Mouse (Mus musculus) midbrain, embryonic 11.5 days (tissue): ENCODE data around the gene Zfand3. TPM values are rescaled to one million over a fixed set of nuclear protein-coding genes. Genes with fewer than 3 reads are reported as not detected.

Source experiments
- ATAC-seq: fragments of 200-750 bp; cut with Nextera tagmentation; 2 replicates; pipeline ENCODE4 v1.8.0; 2017; ENCODE audit warnings: moderate TSS enrichment, moderate library complexity; ENCODE audit not compliant: low FRiP score
- DNase-seq: peaks from one replicate; pipeline ENCODE4 v3.0.0; 2015; ENCODE audit warnings: low spot score; ENCODE audit errors: missing footprints
- H3K27ac ChIP-seq: fragments of 300-500 bp; sonication (generic); 2 replicates; pipeline ENCODE4 v1.5.1; 2014; ENCODE audit warnings: low read depth, low read length
- H3K27me3 ChIP-seq: fragments of 300-500 bp; sonication (generic); 2 replicates; pipeline ENCODE4 v1.6.1; 2014; ENCODE audit warnings: mild to moderate bottlenecking, low read length, moderate library complexity, mixed read lengths; ENCODE audit not compliant: control insufficient read depth, insufficient read depth
- H3K36me3 ChIP-seq: fragments of 300-500 bp; sonication (generic); 2 replicates; pipeline ENCODE4 v1.6.1; 2014; ENCODE audit warnings: mild to moderate bottlenecking, low read length, moderate library complexity, mixed read lengths; ENCODE audit not compliant: control insufficient read depth, insufficient read depth
- H3K4me1 ChIP-seq: fragments of 300-500 bp; sonication (generic); 2 replicates; pipeline ENCODE4 v1.6.1; 2014; ENCODE audit warnings: low read length; ENCODE audit not compliant: control insufficient read depth, insufficient read depth
- H3K4me2 ChIP-seq: fragments of 300-500 bp; sonication (generic); 2 replicates; pipeline ENCODE4 v1.6.1; 2014; ENCODE audit warnings: mild to moderate bottlenecking, moderate library complexity
- H3K4me3 ChIP-seq: fragments of 300-500 bp; sonication (generic); 2 replicates; pipeline ENCODE4 v1.5.1; 2014; ENCODE audit warnings: low read depth, low read length
- H3K9ac ChIP-seq: fragments of 300-500 bp; sonication (generic); 2 replicates; pipeline ENCODE4 v1.6.1; 2014; ENCODE audit warnings: low read length
- H3K9me3 ChIP-seq: fragments of 300-500 bp; sonication (generic); 2 replicates; pipeline ENCODE4 v1.6.1; 2016; ENCODE audit warnings: low read length; ENCODE audit not compliant: control insufficient read depth
- WGBS: fragments of 180-500 bp; shearing (Covaris S2); extraction: QIAGEN DNeasy Blood & Tissue Kit; methylation state at CpG from one replicate; pipeline ENCODE4 v1.1.7; 2014; 5-methylcytosine and 5-hydroxymethylcytosine counted together
- polyA plus RNA-seq: library from polyadenylated mRNA; unstranded; fragments of >200 nt; fragmentation: Nextera tagmentation; extraction: Ambion mirVana; gene quantifications from 2 replicates; pipeline ENCODE4 v1.2.1, GENCODE M21; 2014

The Zfand3 gene
- polyA plus RNA-seq, 1 experiment from 2014 or later: 63.9 TPM

GRCm38 (mm10) chr17:30178402-30178801 is 173.9 kb downstream of the Zfand3 start:
- DNase-seq: no peak
- Histone ChIP-seq H3K4me3 (no peak overlapping the region), H3K36me3 (peaks cover 6% of the 10 kb centered on the region; the same call in 1 of the 2 replicates), H3K9ac (no peak overlapping the region), H3K27ac (no peak overlapping the region), H3K4me2 (no peak overlapping the region), H3K9me3 (no peaks in the 10 kb centered on the region), H3K27me3 (no peaks in the 10 kb centered on the region), H3K4me1 (no peaks in the 10 kb centered on the region)
- ATAC-seq: no peak
- WGBS: 91% methylated on average over 1 of the region's 1 CpGs

DNA sequence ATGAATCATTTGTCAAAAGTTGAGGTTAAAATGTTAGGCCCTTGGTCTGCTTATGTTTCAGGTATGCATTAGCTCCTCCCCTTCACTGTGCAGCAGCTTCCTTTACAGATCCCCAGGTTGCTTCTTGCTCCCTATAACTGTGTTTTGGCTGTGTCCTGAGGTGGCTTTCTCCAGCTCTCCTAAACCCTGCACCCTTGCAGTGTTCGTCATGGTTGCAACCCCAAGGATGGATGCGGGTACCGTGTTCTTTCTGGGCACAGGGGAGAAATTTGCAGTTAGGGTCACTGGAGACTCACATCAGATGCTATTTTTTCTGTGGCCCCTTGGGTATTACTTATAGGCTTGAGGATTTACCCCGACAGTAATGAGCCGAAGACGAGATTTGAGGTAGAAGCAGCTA is 175.7 kb downstream of the Zfand3 start:
- Histone ChIP-seq H3K9me3 (no peaks in the 10 kb centered on the region), H3K4me1 (no peaks in the 10 kb centered on the region), H3K9ac (no peak overlapping the region), H3K36me3 (peaks cover 6% of the 10 kb centered on the region; the same call in 1 of the 2 replicates), H3K4me3 (no peak overlapping the region), H3K27ac (no peak overlapping the region), H3K4me2 (no peak overlapping the region), H3K27me3 (no peaks in the 10 kb centered on the region)
- 89% methylated on average over 6 of the region's 6 CpGs for WGBS
- DNase-seq: peak; percentile 51
- no peak for ATAC-seq

DNA sequence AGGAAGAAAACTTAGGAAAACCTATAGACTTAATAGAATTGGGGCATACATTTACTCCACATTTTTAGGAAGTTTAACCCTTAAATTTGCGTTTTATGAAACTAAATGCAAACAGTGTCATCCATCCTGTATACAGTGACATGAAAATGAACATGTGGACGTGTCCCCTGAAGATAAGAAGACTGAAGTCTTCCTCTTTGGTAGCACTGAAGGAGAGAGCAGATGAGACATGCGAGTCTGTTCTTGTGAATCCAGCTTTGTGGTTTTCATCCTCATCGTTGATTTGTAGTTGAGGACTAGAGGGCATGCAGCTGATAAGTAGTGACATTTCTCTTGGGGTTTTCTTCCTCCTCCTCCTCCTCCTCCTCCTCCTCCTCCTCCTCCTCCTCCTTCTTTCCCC is 177.0 kb downstream of the Zfand3 start:
- no peaks in the 10 kb centered on the region for H3K9me3 ChIP-seq
- H3K36me3 ChIP-seq: peaks cover 6% of the 10 kb centered on the region; the same call in 1 of the 2 replicates
- ATAC-seq (no peak), DNase-seq (peak; percentile 39)
- H3K27me3 ChIP-seq: no peaks in the 10 kb centered on the region
- no peak overlapping the region for H3K27ac ChIP-seq
- H3K4me3 ChIP-seq: no peak overlapping the region
- no peak overlapping the region for H3K4me2 ChIP-seq
- 96% methylated on average over 4 of the region's 4 CpGs for WGBS
- no peak overlapping the region for H3K9ac ChIP-seq
- H3K4me1 ChIP-seq: no peaks in the 10 kb centered on the region

- Histone ChIP-seq H3K4me2 (no peak overlapping the region), H3K27me3 (no peaks in the 10 kb centered on the region), H3K4me3 (no peak overlapping the region), H3K36me3 (peaks cover 6% of the 10 kb centered on the region; the same call in 1 of the 2 replicates), H3K4me1 (peaks cover 2% of the 10 kb centered on the region), H3K9me3 (no peaks in the 10 kb centered on the region), H3K27ac (no peak overlapping the region), H3K9ac (no peak overlapping the region)
- no peak for ATAC-seq
- 96% methylated on average over 2 of the region's 2 CpGs for WGBS
- DNase-seq: no peak
These were observed 177.5 kb downstream of the Zfand3 start for GRCm38 (mm10) chr17:30182063-30182462.

DNA sequence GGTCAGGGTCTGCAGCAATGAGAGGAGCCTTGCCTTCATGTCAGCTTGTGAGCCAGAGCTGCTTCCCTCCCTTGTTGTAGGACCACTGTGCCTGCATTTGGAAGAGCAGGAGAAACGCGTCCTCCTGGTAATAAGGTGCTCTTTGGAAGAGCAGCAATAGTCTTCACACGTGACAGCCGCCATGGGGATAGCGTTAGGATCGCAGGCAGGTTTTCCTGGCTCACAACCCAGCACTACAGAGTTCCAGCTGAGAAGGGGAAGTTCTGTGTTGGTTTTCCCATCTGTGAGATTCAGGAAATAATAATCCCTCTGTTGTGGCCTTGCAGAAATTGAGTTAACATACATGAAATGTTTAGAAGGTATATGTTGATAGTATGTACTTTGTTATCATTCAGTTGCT is 179.0 kb downstream of the Zfand3 start:
- 92% methylated on average over 6 of the region's 6 CpGs for WGBS
- H3K36me3 ChIP-seq: no peaks in the 10 kb centered on the region
- ATAC-seq: no peak
- H3K9ac ChIP-seq: no peak overlapping the region
- no peak for DNase-seq
- H3K4me3 ChIP-seq: no peak overlapping the region
- H3K9me3 ChIP-seq: no peaks in the 10 kb centered on the region
- H3K27me3 ChIP-seq: no peaks in the 10 kb centered on the region
- peaks cover 16% of the 10 kb centered on the region for H3K4me1 ChIP-seq
- no peak overlapping the region for H3K27ac ChIP-seq
- no peak overlapping the region for H3K4me2 ChIP-seq

GRCm38 (mm10) chr17:30187154-30187553 is 182.6 kb downstream of the Zfand3 start:
- Histone ChIP-seq H3K4me3 (no peak overlapping the region), H3K4me2 (no peak overlapping the region), H3K27me3 (no peaks in the 10 kb centered on the region), H3K9me3 (no peaks in the 10 kb centered on the region), H3K9ac (no peak overlapping the region), H3K27ac (peak overlapping the region; percentile 52; the same call in 1 of the 2 replicates), H3K36me3 (no peaks in the 10 kb centered on the region), H3K4me1 (peaks cover 18% of the 10 kb centered on the region)
- WGBS: 92% methylated on average over 6 of the region's 6 CpGs
- ATAC-seq: no peak
- peak; percentile 69 for DNase-seq

DNA sequence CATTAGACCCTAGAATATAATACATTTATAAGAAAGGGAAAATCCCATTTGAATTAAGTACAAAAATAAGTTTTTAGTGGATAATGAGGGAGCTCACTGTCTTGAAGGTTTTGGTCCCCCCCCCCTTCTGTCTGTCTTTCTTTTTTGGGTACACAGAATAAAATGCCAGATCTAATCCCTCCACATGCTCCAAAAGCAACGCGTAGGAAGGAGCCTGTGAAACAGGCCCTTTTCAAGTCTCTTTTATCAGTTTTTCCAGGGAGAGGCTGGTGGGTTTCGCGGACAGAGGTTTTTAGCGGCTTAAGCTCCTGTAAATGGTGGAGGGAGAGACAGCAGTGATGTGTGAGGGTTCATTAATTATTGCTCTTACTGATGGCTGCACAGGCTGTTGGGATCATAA is 183.0 kb downstream of the Zfand3 start:
- Histone ChIP-seq H3K9ac (no peak overlapping the region), H3K9me3 (no peaks in the 10 kb centered on the region), H3K36me3 (peaks cover 2% of the 10 kb centered on the region; the same call in 1 of the 2 replicates), H3K27me3 (no peaks in the 10 kb centered on the region), H3K27ac (peak overlapping the region; percentile 52; the same call in 1 of the 2 replicates), H3K4me3 (no peak overlapping the region), H3K4me2 (no peak overlapping the region), H3K4me1 (peaks cover 18% of the 10 kb centered on the region)
- no peak for ATAC-seq
- no peak for DNase-seq
- 36% methylated on average over 5 of the region's 5 CpGs for WGBS

- Histone ChIP-seq H3K9ac (no peak overlapping the region), H3K9me3 (no peaks in the 10 kb centered on the region), H3K4me1 (peaks cover 18% of the 10 kb centered on the region), H3K27me3 (no peaks in the 10 kb centered on the region), H3K4me3 (no peak overlapping the region), H3K36me3 (peaks cover 2% of the 10 kb centered on the region; the same call in 1 of the 2 replicates), H3K27ac (peak overlapping the region; percentile 52), H3K4me2 (no peak overlapping the region)
- ATAC-seq (peak; percentile 62; the same call in 1 of the 2 replicates), DNase-seq (peak; percentile 89)
- 42% methylated on average over 20 of the region's 20 CpGs for WGBS
These were observed 183.8 kb downstream of the Zfand3 start for GRCm38 (mm10) chr17:30188031-30188981.

DNA sequence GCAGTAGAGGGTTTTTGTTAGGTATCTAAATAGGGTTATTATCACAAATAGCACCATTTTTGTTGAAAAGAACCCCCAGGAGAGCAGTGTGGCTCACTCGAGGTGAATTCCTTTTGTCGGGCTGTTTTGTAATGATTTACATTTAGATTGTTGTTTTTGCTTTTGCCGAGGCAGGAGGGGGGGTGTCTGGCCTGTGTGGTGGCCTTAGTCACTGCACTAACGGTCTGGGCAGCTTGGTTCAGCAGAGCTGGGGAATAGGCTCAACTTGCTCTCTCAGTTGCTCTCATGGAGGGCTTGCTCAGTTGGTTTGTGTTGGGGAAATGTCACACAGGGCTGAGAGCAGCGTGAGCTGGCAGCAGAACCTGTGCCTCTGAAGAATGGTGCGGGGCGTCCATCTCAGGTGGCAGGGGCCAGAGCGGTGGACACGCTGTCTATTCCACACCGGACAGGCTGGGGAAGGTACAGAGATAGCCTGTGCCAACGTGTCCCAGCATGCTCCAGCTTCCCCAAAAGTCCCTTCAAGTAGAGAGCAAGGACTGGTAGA is 186.6 kb downstream of the Zfand3 start:
- Histone ChIP-seq H3K27ac (no peak overlapping the region; the same call in 1 of the 2 replicates), H3K4me3 (no peak overlapping the region), H3K9ac (no peak overlapping the region), H3K27me3 (no peaks in the 10 kb centered on the region), H3K4me1 (peaks cover 22% of the 10 kb centered on the region), H3K9me3 (no peaks in the 10 kb centered on the region), H3K36me3 (peaks cover 2% of the 10 kb centered on the region; the same call in 1 of the 2 replicates), H3K4me2 (no peak overlapping the region)
- WGBS: 76% methylated on average over 11 of the region's 11 CpGs
- ATAC-seq (no peak), DNase-seq (peak; percentile 76)
